Mouse (Mus musculus) bone marrow macrophage, adult 2 months (primary cell): ENCODE measurements around the gene Npas3.

Experiments
- CTCF ChIP-seq: IDR thresholded peaks from 2 replicates; pipeline ENCODE4 v1.5.1; 2012; ENCODE audit warnings: low read depth, mild to moderate bottlenecking, low read length, moderate library complexity
- POLR2A ChIP-seq: IDR thresholded peaks from 2 replicates; pipeline ENCODE4 v1.6.1; 2012; ENCODE audit warnings: mild to moderate bottlenecking, low read depth, low read length, borderline replicate concordance

DNA sequence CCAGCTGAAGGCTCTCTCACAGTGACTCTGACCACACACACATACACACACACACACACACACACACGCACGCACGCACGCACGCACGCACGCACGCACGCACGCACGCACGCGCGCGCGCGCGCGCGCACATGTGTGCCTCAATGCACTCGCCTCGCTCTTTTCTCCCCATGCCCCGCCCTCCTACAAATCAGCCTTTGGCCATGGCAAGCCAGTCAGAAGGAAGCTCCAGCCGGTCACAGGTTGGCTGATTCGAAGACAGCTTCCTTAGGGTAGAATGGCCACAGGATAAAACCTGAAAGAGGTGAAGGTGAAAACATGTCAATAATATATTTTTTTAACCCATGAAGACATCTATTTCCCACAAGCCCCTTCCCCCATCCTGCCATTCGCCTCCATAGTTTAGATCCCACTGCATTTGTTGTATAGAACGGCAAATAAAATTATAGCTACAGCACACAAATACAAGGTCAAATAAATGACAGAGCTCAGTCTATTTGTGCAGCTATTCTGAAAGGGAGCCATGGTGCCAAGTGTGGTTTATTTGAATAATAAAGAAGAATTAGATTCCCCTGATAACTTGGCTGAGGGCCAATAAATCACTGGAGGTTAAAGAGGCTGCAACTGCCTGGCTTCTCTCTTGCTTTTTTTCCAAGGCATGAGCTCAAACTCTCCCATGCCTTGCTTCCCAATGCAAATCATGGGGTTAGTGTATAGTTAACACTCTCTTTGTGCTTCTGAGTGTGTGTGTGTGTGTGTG, 587.7 kb downstream of the Npas3 start:
- TF ChIP-seq CTCF (no peak), POLR2A (no peak)
